Mouse (Mus musculus): Measurements from ENCODE around the gene Elk4. TPM values are rescaled to one million over a fixed set of nuclear protein-coding genes. Genes with fewer than 3 reads are reported as not detected.

The Elk4 gene
- total RNA-seq, 1 experiment from 2014 or later = 116 TPM

GRCm38 (mm10) chr1:131983806-131984205, 23.6 kb upstream of the Elk4 start:
- DNase-seq = no peak

GRCm38 (mm10) chr1:131987432-131987831, 20.0 kb upstream of the Elk4 start:
- no peak for DNase-seq

DNA sequence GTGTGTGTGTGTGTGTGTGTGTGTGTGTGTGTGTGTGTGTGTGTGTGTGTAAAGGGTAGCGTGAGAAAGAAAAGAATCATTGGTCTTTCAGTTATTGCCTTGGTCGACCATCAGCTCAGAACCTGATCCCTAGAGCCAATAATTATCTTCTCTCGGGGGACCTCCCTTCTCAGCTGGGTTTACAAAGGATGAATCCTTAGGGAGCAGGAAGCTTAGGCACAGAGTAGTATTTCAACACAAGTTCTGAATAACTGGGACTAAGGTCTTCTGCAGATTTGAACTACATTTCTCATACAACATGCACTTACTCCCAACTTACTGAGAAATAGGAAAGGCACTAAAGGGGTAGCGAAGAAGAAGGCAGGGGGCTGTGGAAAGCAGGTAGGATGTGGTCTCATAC, 17.9 kb upstream of the Elk4 start:
- no peak for DNase-seq

- DNase-seq = no peak
These were observed 17.2 kb upstream of the Elk4 start for GRCm38 (mm10) chr1:131990083-131990760.

DNA sequence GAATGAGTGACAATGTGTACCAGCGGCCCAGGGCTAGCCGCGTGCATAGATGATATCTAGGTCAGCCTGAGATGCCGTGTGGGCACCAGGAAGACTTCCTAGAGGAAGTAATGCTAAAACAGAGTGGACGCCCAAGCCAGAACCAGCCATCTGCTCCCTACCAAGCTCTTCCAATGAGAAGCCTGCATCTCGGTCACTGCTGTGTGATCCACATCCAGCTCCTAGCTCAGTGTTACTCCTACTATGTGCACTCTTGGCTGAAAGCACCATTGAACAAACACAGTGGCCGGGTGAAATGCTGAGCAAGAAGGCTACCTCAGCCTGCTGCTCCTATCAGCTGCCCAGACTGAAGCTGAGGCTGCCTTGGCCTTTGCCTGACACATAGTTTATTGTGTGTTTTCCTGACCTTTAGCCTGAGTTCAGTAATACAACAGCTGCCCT, 14.8 kb upstream of the Elk4 start:
- DNase-seq = peak; percentile 46

DNA sequence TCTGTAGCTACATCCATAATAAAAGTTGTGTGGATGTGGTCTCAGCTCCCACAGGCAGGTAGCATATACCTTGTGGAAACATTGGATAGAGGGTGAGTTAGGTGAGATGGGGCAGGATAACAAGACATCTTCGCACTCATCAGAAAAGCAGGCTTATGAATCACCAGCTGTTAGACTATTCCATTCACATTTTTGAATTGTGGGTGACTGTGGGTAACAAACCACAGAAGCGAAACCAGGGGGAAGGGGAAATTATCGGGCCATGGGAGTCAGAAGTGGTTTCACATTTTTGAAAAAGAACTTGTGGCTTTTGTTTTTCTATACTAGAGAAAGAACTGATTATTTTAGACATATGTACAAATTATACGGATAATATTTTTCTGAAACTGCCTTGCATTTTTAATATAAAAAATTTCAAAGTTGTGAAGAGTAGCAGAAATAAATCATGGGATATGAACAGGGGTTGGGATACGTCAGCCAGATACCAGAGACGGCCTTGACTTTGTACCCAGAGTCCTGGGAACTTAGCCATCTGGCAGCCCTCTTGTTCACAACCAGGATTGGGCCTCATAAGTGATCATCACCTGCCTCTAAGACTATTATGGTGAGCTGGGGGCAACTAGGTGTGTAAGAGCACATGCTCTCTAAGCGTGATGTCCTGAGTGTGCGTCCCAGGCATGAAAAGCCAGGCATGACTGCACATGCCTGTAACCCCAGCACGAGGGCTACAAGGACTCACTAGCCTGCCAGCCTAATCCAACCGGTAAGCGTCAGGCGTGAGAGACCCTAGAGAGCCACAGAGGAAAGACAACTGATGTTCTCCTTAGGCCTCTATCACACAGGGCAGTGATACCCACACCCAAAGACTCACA, 14.0 kb upstream of the Elk4 start:
- DNase-seq = peak; percentile 82

- DNase-seq = peak; percentile 79
These were observed 12.3 kb upstream of the Elk4 start for GRCm38 (mm10) chr1:131995062-131995461.

- peak; percentile 33 for DNase-seq
These were observed 6.9 kb upstream of the Elk4 start for GRCm38 (mm10) chr1:132000506-132000905.

DNA sequence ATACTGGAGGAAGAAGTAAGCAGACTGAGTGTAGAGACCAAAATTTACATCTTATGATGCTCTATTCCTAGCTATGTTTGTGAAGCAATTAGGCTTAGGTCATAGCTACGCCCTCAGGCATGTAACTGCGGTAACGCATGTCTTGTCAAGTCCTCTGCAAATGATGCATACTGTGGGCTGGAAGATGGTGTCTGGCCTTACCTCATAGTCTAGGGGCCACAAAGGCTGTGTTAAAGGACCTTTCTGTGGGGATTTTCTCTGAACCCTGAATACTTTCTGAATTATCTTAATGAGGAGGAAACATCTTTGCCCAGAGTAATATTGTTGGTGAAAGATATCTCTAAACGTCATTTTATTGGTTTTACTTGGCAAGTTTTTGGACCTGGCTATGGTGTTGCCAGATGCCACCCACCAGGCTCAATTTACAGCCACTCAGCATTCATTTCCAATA, 5.5 kb upstream of the Elk4 start:
- no peak for DNase-seq

- DNase-seq = no peak
These were observed 4.3 kb upstream of the Elk4 start for GRCm38 (mm10) chr1:132003111-132003510.

- DNase-seq = peak; percentile 29
These were observed 3.6 kb upstream of the Elk4 start for GRCm38 (mm10) chr1:132003817-132004216.

DNA sequence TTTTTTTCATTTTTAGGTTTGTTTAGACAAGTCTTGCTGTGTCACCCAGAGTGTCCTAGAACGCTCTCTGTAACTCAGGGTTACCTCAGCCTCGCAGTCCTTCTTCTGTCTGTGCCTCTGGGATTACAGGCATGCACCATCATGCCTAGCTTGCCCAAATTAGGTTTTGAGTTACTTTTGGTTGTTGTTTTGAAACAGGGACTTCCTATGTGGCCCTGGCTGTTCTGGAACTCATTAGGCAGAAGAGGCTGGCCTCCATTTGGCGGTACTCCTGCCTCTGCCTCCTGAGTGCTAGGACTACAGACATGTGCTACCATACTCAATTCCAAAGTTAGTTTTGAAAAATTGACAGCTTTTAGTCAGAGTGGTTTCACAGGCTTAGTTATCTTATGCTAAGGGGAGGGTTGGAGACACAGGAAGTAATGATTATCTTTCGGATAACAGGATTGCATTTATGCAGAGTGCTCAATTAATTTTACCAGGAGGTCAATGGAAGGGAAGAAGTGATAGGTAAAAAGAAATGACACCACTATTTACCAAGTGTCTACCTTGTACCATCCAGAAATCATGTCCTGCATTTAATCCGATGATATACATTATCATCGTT, 2.7 kb upstream of the Elk4 start:
- DNase-seq = no peak

GRCm38 (mm10) chr1:132005466-132005865, 1.9 kb upstream of the Elk4 start:
- DNase-seq = no peak

DNA sequence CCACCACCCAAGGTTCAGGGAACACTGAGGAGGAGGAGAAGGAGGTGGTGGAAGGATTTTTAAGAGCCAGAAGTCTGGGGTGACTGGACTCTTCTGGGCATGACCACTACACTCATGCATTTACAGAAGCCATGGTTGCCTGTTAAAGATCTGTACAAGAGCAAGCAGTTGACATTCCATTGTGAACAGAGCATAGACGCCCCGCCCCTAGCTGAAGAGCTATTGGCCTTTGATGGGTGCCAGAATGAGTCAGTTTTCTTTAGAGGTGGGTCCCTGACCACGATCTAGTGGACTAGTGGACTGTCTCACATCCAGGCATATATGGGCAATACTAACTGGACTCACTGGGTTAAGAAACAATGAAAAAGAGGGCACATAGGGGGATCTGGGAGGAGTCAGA, 1.4 kb upstream of the Elk4 start:
- DNase-seq = peak; percentile 38

- peak; percentile 20 for DNase-seq
These were observed 686 bp upstream of the Elk4 start for GRCm38 (mm10) chr1:132006721-132007120.

DNA sequence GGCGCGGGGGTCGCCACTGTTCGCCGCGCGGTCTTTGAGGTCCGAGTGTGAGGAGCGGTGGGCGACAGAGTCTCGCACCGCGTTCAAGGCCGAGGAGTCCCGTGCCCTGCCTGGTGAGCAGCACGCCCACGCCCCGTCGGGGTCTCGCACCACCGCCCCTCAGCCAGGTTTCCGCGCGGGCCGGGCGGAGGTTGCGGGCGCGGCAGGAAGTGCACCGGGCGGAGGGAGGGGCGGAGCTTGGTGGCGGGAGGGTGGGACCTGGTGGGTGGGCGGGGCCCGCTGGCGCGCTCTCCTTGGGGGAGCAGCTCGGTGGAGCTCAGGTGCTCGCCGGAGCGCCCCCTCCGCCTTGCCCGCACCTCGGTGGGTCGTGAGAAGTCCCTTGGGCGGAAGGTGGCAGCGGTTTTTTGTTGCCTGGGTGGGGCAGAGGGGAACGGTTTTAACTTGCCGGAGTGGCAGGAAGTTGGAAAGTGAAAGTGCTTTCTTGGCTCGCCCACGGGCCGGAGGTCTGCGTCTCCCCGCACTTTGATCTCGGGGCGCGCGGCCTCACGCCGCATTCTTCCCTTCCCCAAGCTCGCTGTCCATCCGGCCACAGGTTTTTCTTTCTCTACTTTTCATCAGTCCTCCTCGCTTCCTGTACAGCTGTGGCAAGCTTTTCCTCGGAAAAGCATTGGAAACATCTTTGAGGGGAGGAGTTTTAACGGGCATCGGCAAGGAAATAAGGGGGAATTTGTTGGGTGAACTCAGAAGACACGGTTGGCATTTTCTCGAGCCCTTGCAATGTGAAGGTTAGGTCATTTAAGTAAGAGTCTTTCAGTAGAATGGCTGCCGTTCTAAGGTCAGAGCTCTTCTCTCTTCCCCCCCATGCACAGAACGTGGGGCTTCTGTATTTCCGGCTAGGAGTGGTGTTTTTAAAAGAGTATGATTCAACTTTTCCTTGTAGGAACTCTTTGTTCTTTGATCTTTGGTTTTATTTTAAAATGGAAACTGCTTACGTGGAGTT, 721 bp downstream of the Elk4 start:
- DNase-seq = peak; percentile 95

DNA sequence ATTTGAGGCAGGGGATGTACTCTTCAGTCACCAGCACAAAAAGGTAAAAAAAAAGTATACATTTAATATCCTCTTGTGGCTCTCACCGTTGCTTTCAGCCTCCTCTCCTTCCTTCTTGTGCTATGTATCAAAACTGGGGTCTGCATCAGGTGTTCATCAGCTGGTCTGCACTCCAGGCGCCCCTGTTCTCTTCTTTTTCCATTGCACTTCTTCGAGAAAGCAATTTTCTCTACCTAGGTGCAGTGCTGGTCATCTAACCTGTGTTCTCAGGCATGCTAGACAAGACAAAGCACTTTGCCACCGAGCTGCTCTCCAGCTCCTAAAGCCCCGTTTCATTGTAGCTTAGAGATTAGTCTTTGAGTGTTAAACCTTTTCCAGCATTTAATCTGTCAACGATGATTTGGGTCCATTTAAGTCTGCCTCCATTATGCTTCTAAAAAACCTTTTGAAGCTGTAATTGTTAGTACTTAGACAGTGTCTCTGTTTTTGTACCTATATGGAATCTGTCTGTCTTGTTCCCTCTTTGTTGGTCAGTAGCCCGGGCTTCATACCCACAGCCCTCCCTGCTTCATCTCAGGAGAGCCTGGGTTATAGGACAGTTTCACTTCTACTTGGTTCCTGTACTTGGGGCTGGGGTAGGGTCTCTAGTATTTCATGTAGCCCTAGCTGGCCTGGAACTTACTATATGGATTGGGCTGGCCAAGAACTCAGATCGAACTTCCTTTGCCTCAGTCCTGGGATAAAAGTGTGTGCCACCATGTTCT, 1.7 kb downstream of the Elk4 start:
- DNase-seq = no peak

GRCm38 (mm10) chr1:132010632-132011501, 3.5 kb downstream of the Elk4 start:
- DNase-seq = no peak

DNA sequence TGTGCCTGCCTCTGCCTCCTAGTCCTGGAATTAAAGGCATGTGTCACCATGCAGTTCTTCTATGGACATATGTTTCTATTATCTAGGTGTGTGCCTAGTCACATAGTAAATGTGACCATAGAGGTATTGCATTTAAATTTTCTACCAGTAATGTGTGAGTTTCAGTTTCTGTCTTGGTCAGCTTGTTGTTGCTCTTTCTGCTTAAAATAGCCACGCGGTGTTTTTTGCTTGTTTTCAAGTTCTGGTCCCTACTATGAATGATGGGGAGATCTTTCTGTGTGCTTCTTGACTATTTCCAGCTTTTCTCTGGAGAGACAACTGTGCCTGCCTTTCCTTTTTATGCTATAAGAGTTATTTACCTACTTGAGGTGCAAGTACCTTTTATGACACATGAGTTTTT, 4.4 kb downstream of the Elk4 start:
- DNase-seq = no peak

DNA sequence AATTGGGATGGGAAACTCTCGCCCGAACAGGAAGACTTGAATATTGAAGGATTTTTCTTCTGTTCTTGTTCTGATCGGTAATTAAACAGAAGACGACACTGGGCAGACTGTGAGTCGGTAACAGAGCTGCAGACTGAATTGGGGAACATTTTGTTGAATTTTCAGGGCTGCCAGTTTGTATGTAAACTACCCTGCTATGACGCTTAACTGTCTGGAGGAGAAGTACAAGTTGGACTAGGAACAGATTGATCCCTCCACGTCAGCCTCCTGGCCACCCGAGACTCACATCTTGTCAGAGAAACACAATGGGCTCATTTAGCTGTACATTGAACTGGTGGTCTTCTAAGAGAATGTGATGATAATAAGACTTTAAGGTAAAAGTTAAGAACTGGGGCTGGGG, 5.5 kb downstream of the Elk4 start:
- DNase-seq = no peak
